Mouse (Mus musculus) large intestine, adult 2 months (tissue): ENCODE results near the gene 1700028K03Rik. TPM values are rescaled to one million over a fixed set of nuclear protein-coding genes. Genes with fewer than 3 reads are reported as not detected.

ENCODE experiments used
- DNase-seq: peaks from one replicate; pipeline ENCODE4 v3.0.0-alpha.2; 2012; ENCODE audit warnings: low read depth, low spot score
- WGBS: fragments of 180-500 bp; shearing (Covaris S2); methylation state at CpG from one replicate; pipeline ENCODE4 v1.1.7; 2018; 5-methylcytosine and 5-hydroxymethylcytosine counted together
- polyA plus RNA-seq: library from polyadenylated mRNA; depleted of rRNA; stranded (reverse); fragments of >200 nt; gene quantifications from 2 replicates; pipeline ENCODE4 v1.2.3, GENCODE M21; 2012; rRNA removed

Gene 1700028K03Rik
- polyA plus RNA-seq, result not detected in 2 replicates

DNA sequence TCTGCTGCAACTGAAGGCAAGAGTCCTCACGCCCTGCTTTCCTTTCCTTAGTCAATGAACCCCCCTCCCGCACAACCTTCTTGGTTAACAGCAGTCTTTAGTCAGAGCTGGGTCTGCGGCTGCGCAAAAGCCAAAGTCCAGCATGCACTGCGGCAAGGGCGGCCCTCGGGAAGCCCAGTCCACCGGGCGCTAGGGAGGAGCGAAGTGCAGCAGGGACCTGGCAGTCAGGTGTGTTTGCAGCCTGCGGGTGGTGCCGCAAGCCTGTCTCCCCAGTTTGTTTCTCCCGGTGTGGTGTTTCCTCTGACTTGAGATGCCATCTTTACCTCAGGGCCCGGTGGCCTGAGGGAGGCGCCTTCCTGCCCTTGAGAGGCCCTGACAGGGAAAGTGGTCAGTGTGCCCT is at the start of gene 1700028K03Rik:
Gene 1700028K03Rik (plus strand): TSS at position 129 of the 400 bp plus-strand sequence.
- DNase-seq, result no peak
- WGBS, result 68% methylated on average over 15 of the region's 15 CpGs

DNA sequence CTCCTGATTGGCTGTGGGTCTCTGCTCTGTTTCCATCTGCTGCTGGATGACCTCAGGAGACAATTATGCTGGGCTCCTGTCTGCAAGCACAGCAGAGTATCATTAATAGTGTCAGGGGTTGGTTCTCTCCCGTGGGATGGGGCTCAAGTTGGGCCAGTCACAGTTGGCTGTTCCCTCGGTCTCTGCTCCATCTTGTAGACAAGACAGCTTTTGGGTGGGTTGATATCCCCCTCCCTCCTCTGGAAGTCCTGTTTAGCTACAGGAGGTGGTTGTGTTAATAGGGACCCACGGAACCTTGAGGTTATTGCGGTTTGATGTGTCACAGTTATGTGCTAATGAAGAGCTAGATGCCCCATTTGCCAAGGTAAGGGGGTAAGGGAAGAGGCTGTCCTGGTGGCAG is 45.5 kb upstream of the 1700028K03Rik start:
- 66% methylated on average over 4 of the region's 4 CpGs for WGBS
- no peak for DNase-seq

DNA sequence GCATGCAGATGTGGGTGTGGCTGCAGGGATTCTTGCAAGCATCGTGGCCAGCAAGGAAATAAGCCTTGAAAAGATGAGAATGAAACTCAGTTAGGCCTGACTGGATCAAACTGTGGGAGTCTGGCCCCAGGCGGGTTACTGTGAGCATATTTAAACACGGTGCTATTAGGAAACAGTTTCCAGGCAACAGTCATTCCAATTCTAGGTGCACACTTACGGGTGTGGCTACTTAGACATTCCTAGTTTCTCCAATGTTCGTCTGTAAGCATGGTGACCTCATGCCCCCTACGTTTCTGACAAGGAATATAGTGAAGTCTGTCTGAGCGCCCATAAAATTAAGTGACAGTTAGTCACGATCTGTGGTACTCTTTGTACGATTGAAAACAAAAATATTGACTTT is 43.5 kb upstream of the 1700028K03Rik start:
- WGBS, result 54% methylated on average over 9 of the region's 9 CpGs
- no peak for DNase-seq

DNA sequence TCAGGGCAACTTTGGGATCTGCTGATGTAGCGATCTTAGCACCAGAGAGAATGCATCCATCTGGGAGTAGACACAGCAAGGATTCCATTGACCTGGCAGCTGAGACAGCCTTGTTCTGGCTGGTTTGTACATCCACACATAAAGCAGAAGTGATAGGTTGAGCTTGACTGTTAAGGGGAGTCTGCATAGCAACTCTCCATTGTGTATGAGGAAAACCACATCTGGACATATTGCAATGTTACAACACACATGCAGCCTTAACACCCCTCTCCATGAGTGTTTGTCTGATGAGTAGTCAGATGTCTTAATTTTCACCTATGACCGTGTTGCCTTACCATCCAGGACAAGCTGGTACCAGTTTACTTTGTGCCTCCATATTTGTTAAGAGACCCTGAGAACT is 42.0 kb upstream of the 1700028K03Rik start:
- no peak for DNase-seq
- WGBS, result 97% methylated on average over 2 of the region's 2 CpGs

DNA sequence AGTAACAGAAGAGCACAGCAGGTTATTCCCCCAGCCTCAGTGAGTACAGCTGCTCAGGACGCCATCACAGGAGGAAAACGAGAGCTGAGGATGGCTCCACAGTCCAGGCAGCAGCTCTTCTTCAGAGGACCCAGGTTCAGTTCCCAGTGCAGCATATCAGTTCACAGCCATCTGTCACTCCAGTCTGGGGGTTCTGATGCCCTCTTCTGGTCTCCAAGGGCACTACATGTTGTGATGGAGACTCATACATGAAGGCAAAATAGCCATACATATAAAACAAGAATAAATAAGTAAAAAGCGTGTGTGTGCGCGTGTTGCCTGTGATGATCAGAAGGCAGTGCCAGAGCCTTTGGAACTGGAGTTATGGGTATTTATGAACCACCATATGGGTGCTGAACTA is 39.8 kb upstream of the 1700028K03Rik start:
- 99% methylated on average over 5 of the region's 5 CpGs for WGBS

DNA sequence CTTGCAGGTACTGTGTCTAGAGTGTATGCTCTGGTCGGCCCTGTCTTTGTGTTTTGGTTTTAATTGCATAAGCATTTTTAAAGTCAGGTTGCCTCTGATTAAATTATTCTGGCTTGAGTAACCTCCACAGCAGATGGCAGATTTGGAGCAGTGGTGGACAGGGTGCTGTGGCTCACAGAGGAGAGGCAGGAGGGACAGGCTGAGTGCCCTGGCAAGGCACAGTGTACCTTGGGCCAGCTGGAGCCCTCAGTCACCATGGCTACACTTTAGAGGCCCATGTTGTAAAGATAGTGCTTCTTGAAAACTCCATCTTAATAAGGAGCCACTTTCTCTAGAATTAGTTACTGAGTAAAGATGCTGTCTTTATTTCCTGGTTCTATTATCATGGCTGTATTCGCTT is 38.5 kb upstream of the 1700028K03Rik start:
- WGBS, result 85% methylated on average over 2 of the region's 2 CpGs
- no peak for DNase-seq

More for the DNA sequence above, 39.8 kb upstream of the 1700028K03Rik start:
- no peak for DNase-seq

DNA sequence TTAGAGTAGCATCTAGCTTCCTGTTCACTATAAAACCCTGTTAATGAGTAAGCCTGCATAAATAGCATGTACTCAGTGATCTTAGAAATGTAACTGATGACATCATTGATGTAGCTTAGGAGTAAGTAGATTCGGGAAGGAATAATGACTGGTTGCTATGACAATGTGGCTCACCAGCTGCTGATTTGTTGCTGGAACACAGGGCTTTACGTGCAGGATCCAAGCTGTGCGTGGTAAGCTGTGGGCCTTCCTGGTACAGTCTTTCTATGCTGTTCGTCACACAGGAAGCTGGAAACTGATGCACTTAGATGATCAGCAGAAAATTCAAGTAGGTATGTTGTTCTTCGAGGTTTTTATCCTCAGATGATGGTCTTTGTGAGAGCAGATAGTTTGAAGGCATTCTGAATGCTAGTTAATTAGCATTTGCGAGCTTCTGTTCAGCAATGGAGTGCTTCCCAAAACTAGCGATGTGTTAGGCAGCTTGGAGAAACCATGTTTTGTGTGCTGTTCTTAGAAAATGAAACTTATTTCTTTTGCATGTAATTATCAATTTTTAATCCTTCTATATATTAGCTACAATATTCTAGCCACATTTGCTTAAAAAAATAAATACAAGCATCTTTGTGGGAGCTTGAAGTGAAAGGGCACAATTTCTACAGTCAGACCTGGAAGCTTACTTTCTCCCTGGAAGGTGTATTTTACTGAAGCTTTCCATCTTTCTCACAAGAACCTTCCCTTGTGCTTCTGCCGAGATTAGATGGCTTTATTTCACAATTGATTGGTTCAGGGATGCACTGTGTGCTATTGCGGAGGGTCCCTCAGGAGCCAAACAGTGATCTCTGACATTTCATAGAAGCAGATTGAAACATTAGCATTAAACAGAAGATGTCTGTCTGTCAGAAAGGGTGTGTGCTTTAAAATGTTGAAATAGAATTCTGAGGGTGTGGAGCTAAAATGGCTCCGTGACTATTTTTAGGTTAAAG is 36.7 kb upstream of the 1700028K03Rik start:
- 49% methylated on average over 10 of the region's 10 CpGs for WGBS
- DNase-seq, result no peak

DNA sequence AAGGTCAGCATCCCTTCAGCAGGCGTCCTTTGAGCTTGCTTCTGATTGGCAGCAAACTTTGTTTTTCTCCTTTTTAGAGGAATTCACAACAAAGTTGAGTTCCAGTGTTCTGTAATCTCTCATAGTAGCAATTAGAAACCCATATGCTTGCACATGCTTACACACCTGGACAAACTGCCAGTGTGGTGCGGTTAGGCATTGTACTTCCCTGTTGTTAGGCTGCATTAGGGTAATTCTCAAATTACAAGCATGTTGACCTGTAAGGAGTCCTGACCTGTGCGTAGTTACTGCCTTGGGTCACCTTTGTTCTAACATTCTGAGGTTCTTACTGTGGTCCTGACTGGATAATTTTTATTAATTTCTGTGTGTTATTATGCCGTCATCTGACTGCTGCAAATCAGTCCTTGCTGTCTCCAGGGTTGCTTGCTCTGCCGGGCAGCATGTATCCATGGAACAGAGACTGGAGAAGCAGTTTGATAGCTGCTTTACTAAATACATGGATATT is 35.7 kb upstream of the 1700028K03Rik start:
- WGBS, result 44% methylated on average over 5 of the region's 5 CpGs
- DNase-seq, result no peak

DNA sequence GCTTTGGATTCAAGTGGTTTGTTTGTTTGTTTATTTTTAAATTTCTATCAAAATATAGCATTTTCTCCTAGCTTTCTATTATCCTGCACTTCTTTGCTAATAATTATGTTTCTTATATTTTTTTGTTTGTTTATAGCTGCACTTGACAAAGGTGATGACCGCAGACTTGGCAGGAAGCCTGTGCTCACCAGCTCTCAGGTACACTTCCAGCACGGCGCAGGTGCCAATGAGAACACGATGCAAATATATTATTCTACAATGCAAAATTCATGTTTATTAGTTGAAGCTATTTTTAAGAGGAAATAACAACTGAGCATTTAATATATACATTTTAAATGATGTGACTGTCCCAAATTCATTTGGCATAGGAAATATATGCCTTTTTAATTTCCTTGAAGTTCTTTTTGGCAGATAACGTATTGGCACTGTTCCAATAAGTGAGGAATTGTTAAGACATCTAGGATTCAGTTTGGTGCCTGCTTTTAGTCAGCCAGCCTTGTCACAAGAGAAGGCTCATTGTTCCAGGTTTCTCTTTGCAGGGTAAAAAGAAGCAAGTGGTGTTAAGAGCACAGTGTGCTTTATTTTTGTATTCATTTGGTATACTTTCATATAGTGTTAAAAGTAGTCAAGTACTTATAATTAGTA is 34.5 kb upstream of the 1700028K03Rik start:
- DNase-seq, result no peak
- whole genome bisulfite sequencing, result 63% methylated on average over 5 of the region's 5 CpGs

DNA sequence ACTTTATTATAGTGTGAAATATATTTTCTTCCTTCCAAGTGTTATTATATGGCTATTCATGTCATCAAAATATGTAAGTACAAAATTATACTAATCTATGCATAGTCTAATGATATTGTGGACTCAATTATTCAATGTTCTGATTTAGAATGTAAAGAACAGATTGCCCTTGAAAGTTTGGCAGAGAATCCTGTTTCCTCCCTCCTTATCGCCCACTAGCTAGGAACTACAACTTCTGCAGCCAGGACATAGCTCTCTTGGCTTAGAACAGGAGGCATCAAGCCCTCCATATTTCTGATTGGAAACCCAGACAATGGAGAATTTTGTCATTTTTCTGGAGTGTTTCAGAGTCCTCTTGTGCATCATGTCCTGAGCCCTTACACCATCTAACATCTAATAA is 33.8 kb upstream of the 1700028K03Rik start:
- 95% methylated on average over 1 of the region's 1 CpGs for WGBS
- no peak for DNase-seq

DNA sequence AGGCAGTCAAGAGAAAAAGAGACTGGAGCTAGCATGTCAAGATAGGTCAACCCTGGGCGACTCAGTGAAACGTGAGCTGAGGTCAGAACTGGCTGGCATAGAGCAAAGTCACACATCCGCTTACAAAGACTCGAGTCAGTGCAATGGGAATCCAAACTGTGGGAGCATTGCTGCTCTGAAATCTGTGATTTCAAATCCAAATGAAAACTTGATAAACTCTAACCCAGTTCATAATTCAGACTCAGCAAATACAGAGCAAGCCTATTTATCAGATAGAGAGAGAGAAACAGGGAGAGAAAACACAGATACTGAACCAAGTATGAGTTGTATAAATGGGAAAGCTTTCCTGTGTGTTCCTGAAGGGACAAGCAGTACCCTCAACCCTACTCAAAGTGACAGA is 27.2 kb upstream of the 1700028K03Rik start, which contains the start of gene Gm42669:
Gene Gm42669 (plus strand): TSS at position 301 of the 400 bp plus-strand sequence.
- DNase-seq, result no peak
- 84% methylated on average over 4 of the region's 4 CpGs for WGBS

DNA sequence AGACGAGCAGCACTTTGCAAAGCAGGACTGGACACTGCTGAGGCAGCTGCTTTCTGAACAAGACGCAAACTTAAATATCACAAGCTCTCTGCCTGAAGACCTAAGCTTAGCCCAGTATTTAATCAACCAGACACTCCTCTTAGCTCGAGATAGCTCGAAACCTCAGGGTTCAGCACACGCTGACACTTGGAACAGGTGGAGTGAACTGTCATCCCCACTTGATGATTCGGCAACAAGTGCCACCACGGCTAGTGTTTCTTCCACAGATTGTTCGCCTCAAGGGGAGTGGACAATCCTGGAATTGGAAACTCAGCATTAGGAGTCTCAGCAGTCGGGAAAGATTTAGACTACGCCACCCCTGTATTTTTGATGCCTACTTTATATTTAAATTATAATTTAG is 24.0 kb upstream of the 1700028K03Rik start:
- DNase-seq, result no peak
- WGBS, result 91% methylated on average over 10 of the region's 10 CpGs

DNA sequence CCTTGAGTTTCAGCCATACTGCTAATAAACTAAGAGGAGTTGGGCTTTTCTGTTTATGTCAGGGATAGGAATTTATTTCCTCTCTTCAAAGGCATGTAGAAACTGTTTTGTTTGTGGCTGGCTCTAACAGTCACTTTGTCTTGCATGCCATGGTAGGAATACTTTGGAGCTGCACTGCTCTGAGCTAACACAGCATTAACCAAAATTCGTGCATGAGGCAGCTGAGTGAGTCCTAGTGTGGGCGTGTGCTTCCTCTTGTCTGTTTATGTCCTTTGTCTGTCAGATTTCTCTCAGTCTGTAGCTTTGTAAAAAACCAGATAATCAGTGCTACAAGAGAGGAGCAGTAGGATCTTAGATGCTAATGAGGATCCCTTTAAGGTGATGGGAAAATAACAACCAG is 23.2 kb upstream of the 1700028K03Rik start:
- 52% methylated on average over 2 of the region's 2 CpGs for whole genome bisulfite sequencing
- no peak for DNase-seq

DNA sequence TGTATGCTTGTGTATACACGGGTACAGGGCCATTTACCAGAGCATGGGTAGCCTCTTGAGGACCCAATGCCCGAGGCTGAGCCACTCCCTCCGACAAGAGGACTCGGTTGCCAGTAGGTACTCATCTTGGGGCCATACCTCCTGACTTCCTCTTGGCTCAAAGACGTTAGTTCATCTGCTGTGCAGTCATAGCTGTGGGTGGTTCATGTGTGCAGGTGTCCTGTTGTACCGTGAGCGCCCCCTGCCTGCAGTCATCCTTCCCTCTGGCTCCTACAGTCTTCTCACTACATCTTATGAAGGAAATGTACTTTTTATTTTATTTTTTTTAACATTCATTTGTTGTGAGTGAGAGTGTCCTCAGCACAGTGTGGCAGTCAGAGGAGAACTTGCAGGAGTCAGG is 20.9 kb upstream of the 1700028K03Rik start:
- 17% methylated on average over 7 of the region's 7 CpGs for WGBS
- peak; percentile 72 for DNase-seq

DNA sequence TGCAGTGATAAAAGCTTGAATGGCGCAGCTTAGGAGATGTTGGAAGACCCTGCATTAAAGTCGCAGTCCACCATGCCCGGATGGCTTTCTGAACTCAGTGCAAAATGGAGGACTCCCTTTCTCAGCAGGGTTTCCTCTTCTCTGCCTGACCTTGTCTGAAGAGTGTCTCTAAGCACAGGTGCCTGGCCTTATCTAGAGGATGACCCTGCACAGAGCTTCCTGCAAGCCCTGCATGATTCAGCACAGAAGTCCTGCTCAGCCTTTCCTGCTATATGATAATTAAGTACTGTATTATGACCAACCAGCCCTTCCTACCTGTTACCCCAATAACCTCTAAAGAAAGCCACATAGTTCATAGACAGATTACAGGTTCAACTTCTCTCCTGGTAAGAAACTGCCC is 19.1 kb upstream of the 1700028K03Rik start:
- whole genome bisulfite sequencing, result 96% methylated on average over 3 of the region's 3 CpGs

DNA sequence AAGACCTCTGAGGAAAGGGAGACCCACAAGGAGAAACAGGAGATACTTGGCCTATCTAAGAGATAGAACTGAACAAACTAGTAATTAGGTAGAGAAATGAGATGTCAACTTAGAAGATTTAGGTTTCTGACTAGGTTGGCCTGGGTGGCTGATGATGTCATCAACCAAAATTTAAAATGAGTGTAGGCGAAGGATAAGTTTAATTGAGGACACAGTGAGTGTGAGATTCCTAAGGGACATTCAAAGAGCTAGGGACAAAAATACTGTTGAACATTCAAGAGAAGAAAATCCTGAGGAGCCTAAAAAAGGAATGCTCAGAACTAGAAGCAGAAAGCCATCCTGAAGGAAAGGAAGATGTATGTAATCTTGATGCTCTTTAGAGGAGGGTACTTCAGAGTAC is 18.4 kb upstream of the 1700028K03Rik start:
- 96% methylated on average over 1 of the region's 1 CpGs for WGBS
- DNase-seq, result no peak

More for the DNA sequence above, 19.1 kb upstream of the 1700028K03Rik start:
- no peak for DNase-seq

DNA sequence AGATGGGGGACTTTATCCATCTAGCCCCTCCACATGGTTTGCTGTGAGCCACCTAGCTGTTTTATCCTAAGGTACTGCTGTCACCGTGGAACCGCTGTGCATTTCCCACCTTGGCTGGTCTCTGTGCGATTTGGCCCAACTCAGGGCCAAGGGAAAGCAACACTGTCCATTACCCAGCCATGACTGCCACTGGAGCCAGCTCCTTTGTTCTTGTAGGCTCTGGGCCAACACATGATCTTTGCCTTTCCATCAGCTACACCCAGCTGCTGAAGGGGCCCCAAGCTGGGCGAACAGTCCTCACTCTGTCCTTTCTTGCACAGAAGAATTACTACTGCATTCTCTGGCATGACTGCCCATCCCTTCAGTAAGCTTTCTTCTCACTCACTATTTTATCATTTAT is 15.9 kb upstream of the 1700028K03Rik start:
- DNase-seq, result no peak
- 64% methylated on average over 4 of the region's 4 CpGs for WGBS

DNA sequence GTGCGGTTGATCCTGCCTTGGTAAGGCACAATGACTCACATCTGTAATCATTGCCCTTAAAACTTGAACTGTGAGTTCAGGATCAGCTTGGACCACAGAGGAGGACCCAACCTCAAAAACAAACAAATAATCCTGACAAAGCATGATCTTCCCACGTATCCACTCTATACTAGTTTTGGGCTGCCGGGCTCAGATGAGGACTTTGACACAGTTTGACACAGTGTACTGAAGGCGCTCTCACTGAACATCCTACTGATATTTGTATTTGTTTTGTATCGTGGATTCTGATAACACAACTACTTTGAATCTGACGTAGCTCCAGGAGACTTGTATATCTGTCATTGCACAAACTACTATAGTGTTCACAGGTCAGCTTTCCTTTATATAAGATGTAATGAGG is 13.1 kb upstream of the 1700028K03Rik start:
- DNase-seq, result peak; percentile 46
- 52% methylated on average over 6 of the region's 6 CpGs for WGBS

DNA sequence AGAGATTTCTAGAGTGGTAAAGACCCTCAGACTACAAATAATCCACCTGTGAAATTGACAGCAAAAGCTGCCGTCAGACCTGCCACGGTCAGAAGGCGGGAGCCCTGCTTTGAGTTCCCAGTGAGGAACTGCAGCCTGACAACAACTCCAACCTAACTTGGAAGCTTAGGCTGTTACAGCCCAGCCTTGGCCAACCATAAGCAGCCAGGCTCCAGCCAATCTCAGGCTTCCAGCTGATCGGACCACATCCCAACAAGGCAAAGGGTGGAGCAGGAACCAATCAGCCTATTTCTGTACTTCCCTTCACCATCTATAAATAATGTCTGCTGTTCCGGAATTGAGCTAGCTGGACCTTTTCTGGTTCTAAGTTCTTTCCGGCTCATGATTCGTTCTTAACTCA is 12.6 kb upstream of the 1700028K03Rik start:
- WGBS, result 62% methylated on average over 7 of the region's 7 CpGs
- no peak for DNase-seq

DNA sequence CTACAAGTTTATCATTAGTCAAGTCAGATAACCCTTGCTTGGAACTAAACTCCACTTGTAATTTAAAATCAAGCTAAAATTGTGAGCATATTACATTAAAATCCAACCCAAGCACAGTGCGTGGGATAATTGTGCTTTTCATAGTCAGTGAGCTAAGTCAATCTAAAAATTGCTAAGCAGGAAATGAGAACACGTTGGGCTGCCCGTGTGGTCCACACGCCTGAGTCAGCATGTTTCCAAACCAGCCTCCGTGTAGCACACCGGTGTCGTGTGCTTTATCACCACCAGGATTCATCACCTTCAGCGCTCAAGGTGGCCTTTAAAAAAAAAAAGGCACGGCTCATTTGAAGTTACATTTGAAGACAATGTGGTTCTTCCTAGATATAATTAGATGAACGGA is 10.2 kb upstream of the 1700028K03Rik start:
- DNase-seq, result no peak
- 85% methylated on average over 10 of the region's 10 CpGs for WGBS

DNA sequence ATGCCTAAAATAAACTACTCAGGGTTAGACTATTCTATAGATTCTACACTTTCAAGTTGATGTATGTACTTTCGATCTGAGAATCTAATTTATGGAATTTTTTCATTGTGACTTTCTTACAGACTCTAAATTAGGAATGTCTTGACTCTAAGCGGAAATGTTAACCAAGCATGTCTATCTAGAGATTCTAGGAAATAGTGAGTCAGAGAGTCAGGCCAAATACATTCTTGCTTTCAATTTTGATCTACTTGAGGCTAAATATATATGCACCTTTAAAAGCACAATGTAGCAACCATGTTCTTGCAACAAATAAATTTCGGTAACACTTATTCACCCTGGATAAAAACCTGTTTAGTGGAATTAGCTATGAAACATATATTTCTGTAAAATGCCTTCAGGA is 5.7 kb upstream of the 1700028K03Rik start:
- DNase-seq, result no peak
- 88% methylated on average over 3 of the region's 3 CpGs for WGBS
